In the genomic region with DNA sequence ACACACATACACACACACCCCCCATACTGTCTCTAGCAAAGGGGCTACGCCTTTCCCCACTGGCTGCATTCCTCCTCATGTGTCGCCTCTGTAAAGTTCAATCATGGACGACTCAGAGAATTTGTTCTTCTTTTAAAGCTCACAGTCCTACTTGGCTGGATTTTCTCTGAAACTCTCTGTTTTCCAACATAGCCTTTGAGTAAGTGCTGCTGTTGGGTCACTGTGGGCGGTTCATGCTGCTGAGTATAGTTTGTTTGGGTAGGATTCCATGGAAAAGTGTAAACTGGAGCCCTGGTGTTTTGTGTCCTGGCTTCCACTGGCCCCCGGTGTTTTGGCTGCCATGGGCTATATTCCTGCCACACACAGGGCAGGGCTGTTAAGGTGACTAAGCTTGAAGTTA, we compare ENCODE assay signal across 11 mouse cellular contexts.
DNase-seq lines count a peak whose midpoint lies in the region; ATAC-seq and TF ChIP-seq lines count a peak whose summit lies in the region.
"Had no signal": no experiment of that assay in that cellular context is flagged by ENCODE, and none has a peak within 500 bp of the region (broad histone marks: within the 10 kb centered on the region; RNA-seq: fewer than 3 reads in every experiment).

No protein-coding gene starts in this region.

- H3K9ac ChIP-seq in hindbrain, postnatal 0 days (replicated peaks; ENCODE audit: low read length), result no peak overlapping the region
- no peak overlapping the region for H3K9ac ChIP-seq in hindbrain, embryonic 14.5 days
- H3K9ac ChIP-seq in embryonic facial prominence, embryonic 15.5 days, result no peak overlapping the region
- H3K9ac ChIP-seq in midbrain, embryonic 15.5 days, result no peak overlapping the region

- peak; percentile 27; the same call in 1 of the 2 replicates for ATAC-seq in hindbrain, postnatal 0 days
- no peak for ATAC-seq in hindbrain, embryonic 14.5 days (ENCODE audit: low FRiP score)
- no peak for ATAC-seq in embryonic facial prominence, embryonic 15.5 days (ENCODE audit: insufficient number of reproducible peaks, low FRiP score, low TSS enrichment, low read depth)
- no peak for ATAC-seq in midbrain, embryonic 15.5 days (replicated peaks)
- ATAC-seq: CD4-positive, CD25-positive, alpha-beta regulatory T cell, adult 4 months had no signal

- no peak overlapping the region for H3K4me2 ChIP-seq in hindbrain, postnatal 0 days (ENCODE audit: low read depth, low read length)
- H3K4me2 ChIP-seq in hindbrain, embryonic 14.5 days (replicated peaks), result no peak overlapping the region
- H3K4me2 ChIP-seq in embryonic facial prominence, embryonic 15.5 days (replicated peaks), result no peak overlapping the region
- no peak overlapping the region for H3K4me2 ChIP-seq in midbrain, embryonic 15.5 days

- peak overlapping the region; percentile 72 for H3K27ac ChIP-seq in hindbrain, postnatal 0 days
- H3K27ac ChIP-seq in hindbrain, embryonic 14.5 days, result no peak overlapping the region; the same call in 1 of the 2 replicates
- peak overlapping the region; percentile 89 for H3K27ac ChIP-seq in embryonic facial prominence, embryonic 15.5 days (replicated peaks)
- H3K27ac ChIP-seq in midbrain, embryonic 15.5 days, result peak overlapping the region; percentile 48; the same call in 1 of the 2 replicates

- no peaks in the 10 kb centered on the region; the same call in 1 of the 2 replicates for H3K4me1 ChIP-seq in hindbrain, postnatal 0 days (ENCODE audit: insufficient read depth, low read length)
- H3K4me1 ChIP-seq in hindbrain, embryonic 14.5 days (replicated peaks; ENCODE audit: control insufficient read depth, insufficient read depth, low read length), result peaks cover 4% of the 10 kb centered on the region; the same call in 1 of the 2 replicates
- H3K4me1 ChIP-seq in embryonic facial prominence, embryonic 15.5 days, result peaks cover 22% of the 10 kb centered on the region
- H3K4me1 ChIP-seq in midbrain, embryonic 15.5 days, result peaks cover 8% of the 10 kb centered on the region

- 64% methylated on average over 5 of the region's 5 CpGs for WGBS in hindbrain, postnatal 0 days
- 71% methylated on average over 5 of the region's 5 CpGs for WGBS in hindbrain, embryonic 14.5 days
- 47% methylated on average over 5 of the region's 5 CpGs for WGBS in embryonic facial prominence, embryonic 15.5 days
- WGBS in midbrain, embryonic 15.5 days, result 75% methylated on average over 5 of the region's 5 CpGs

- H3K36me3 ChIP-seq in hindbrain, postnatal 0 days (ENCODE audit: insufficient read depth, low read length), result no peaks in the 10 kb centered on the region
- no peaks in the 10 kb centered on the region for H3K36me3 ChIP-seq in hindbrain, embryonic 14.5 days (replicated peaks; ENCODE audit: control insufficient read depth, insufficient read depth)
- H3K36me3 ChIP-seq in embryonic facial prominence, embryonic 15.5 days, result peaks cover 6% of the 10 kb centered on the region; the same call in 1 of the 2 replicates
- no peaks in the 10 kb centered on the region for H3K36me3 ChIP-seq in midbrain, embryonic 15.5 days (replicated peaks)

- H3K27me3 ChIP-seq in hindbrain, postnatal 0 days (ENCODE audit: insufficient read depth, low read length), result no peaks in the 10 kb centered on the region
- no peaks in the 10 kb centered on the region for H3K27me3 ChIP-seq in hindbrain, embryonic 14.5 days (ENCODE audit: control insufficient read depth, insufficient read depth, low read length)
- no peaks in the 10 kb centered on the region for H3K27me3 ChIP-seq in embryonic facial prominence, embryonic 15.5 days
- no peaks in the 10 kb centered on the region for H3K27me3 ChIP-seq in midbrain, embryonic 15.5 days (replicated peaks)

- TF ChIP-seq CTCF in hindbrain, postnatal 0 days (IDR thresholded peaks at IDR 0.05; ENCODE audit: low read depth), result no peak

- H3K4me3 ChIP-seq in hindbrain, postnatal 0 days (ENCODE audit: low read length), result no peak overlapping the region
- H3K4me3 ChIP-seq in hindbrain, embryonic 14.5 days (replicated peaks; ENCODE audit: low read length), result no peak overlapping the region
- H3K4me3 ChIP-seq in embryonic facial prominence, embryonic 15.5 days (replicated peaks), result no peak overlapping the region
- no peak overlapping the region for H3K4me3 ChIP-seq in midbrain, embryonic 15.5 days

- no peak for DNase-seq in hindbrain, postnatal 0 days (ENCODE audit: low spot score)
- no peak for DNase-seq in hindbrain, embryonic 14.5 days (ENCODE audit: low spot score)
- peak; percentile 14 for DNase-seq in 3T3-L1 (ENCODE audit: low read depth, low spot score)
- no peak for DNase-seq in spleen, postnatal 36 days (ENCODE audit: low spot score in 2 of 2)
- DNase-seq in cerebellum, adult 9-11 months, result no peak
- DNase-seq: adrenal gland, postnatal 25 days; cerebellum, adult 11 months; right cerebral cortex, postnatal 14 days had no signal

- H3K9me3 ChIP-seq in hindbrain, postnatal 0 days (ENCODE audit: low read length), result 0 out of 2 replicates have a peak, but pooled peaks cover 3% of the 10 kb centered on the region
- peaks cover 8% of the 10 kb centered on the region for H3K9me3 ChIP-seq in hindbrain, embryonic 14.5 days (ENCODE audit: control insufficient read depth, low read length)
- 0 out of 2 replicates have a peak, but pooled peaks cover 4% of the 10 kb centered on the region for H3K9me3 ChIP-seq in embryonic facial prominence, embryonic 15.5 days (replicated peaks)
- H3K9me3 ChIP-seq in midbrain, embryonic 15.5 days, result no peaks in the 10 kb centered on the region
